Mouse (Mus musculus): Measurements from ENCODE around the gene Mid1. TPM values are rescaled to one million over a fixed set of nuclear protein-coding genes. Genes with fewer than 3 reads are reported as not detected.
A peak's percentile ranks its signal among the peaks of the same experiment; 100 is the strongest.
"Not testable (repeated sequence)": the region's sequence is repeated elsewhere in the genome, so short reads cannot be mapped to it uniquely, and the experiment has no call there.

The Mid1 gene
- polyA plus RNA-seq, 1 experiment, result 8.8 TPM

GRCm38 (mm10) chrX:169984331-169984730, 299.3 kb downstream of the Mid1 start:
- peaks cover 15% of the 10 kb centered on the region; the same call in 1 of the 2 replicates for H3K36me3 ChIP-seq (ENCODE audit: control insufficient read depth, insufficient read depth, low read length)
- not testable (repeated sequence) for H3K4me1 ChIP-seq (ENCODE audit: control insufficient read depth, insufficient read depth, low read length); H3K27me3 ChIP-seq (replicated peaks; ENCODE audit: control insufficient read depth, insufficient read depth, low read length); H3K27ac ChIP-seq (ENCODE audit: insufficient read depth, low read depth, low read length); H3K4me3 ChIP-seq (ENCODE audit: insufficient read depth, low read depth, low read length)
- 86% methylated on average over 7 of the region's 7 CpGs for WGBS
- peak; percentile 24 for DNase-seq

- H3K4me3 ChIP-seq (ENCODE audit: insufficient read depth, low read depth, low read length); H3K4me1 ChIP-seq (ENCODE audit: control insufficient read depth, insufficient read depth, low read length); H3K27ac ChIP-seq (ENCODE audit: insufficient read depth, low read depth, low read length); H3K27me3 ChIP-seq (replicated peaks; ENCODE audit: control insufficient read depth, insufficient read depth, low read length): not testable (repeated sequence)
- whole genome bisulfite sequencing, result 91% methylated on average over 21 of the region's 21 CpGs
- DNase-seq, result peak; percentile 28
- H3K36me3 ChIP-seq (ENCODE audit: control insufficient read depth, insufficient read depth, low read length), result peaks cover 15% of the 10 kb centered on the region; the same call in 1 of the 2 replicates
Measured at GRCm38 (mm10) chrX:169984853-169985252, 299.9 kb downstream of the Mid1 start.

GRCm38 (mm10) chrX:169985796-169986195, 300.8 kb downstream of the Mid1 start:
- H3K27ac ChIP-seq (ENCODE audit: insufficient read depth, low read depth, low read length); H3K4me3 ChIP-seq (ENCODE audit: insufficient read depth, low read depth, low read length); H3K27me3 ChIP-seq (replicated peaks; ENCODE audit: control insufficient read depth, insufficient read depth, low read length); H3K4me1 ChIP-seq (ENCODE audit: control insufficient read depth, insufficient read depth, low read length): not testable (repeated sequence)
- peak; percentile 49 for DNase-seq
- WGBS, result 86% methylated on average over 18 of the region's 18 CpGs
- peaks cover 16% of the 10 kb centered on the region; the same call in 1 of the 2 replicates for H3K36me3 ChIP-seq (ENCODE audit: control insufficient read depth, insufficient read depth, low read length)

DNA sequence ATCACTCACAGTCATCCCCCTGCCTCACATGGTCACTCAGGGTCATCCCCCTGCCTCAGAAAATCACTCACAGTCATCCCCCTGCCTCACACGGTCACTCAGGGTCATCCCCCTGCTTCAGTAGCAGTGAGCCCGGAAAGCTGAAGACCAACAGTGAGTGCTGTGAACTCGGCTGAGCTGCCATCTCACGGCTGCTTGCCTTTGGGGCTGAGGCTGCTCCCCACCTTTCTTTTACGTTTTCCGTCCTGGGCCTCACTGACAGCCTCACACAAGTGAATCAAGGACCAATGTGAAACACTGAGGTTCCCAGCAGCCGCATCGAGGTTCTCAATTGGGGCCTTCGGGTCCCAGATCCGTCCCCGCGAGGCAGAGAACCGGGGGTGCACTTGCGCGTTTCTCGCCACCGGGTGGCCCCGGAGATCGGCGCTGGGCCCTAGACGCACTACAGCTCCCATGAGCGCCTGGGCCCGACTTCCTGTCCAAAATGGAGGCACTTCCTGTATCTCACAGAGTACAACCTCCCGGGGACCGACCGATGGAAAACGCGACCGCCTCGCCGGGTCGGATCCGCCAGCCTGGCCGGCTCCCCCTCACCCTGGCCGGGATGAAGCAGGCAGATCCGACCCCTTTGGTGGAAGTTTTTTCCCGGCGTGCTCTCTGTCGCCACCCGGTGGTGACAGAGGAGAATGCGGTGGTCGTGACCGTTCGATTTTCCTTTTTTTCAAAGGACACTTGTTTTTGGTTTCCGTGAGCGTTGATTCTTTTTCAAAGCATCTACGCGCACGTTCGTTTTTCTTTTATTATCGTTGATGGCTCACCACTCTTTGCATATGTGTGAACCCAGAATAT, 301.7 kb downstream of the Mid1 start:
- H3K4me1 ChIP-seq (ENCODE audit: control insufficient read depth, insufficient read depth, low read length); H3K27me3 ChIP-seq (replicated peaks; ENCODE audit: control insufficient read depth, insufficient read depth, low read length): not testable (repeated sequence)
- peak overlapping the region; percentile 8; the same call in 1 of the 2 replicates for H3K27ac ChIP-seq (ENCODE audit: insufficient read depth, low read depth, low read length)
- H3K36me3 ChIP-seq (ENCODE audit: control insufficient read depth, insufficient read depth, low read length), result peaks cover 16% of the 10 kb centered on the region; the same call in 1 of the 2 replicates
- whole genome bisulfite sequencing, result 75% methylated on average over 51 of the region's 51 CpGs
- peak; percentile 88 for DNase-seq
- H3K4me3 ChIP-seq (ENCODE audit: insufficient read depth, low read depth, low read length), result peak overlapping the region; percentile 33; the same call in 1 of the 2 replicates

GRCm38 (mm10) chrX:169987368-169987837, 302.4 kb downstream of the Mid1 start:
- 90% methylated on average over 28 of the region's 28 CpGs for WGBS
- not testable (repeated sequence) for H3K4me1 ChIP-seq (ENCODE audit: control insufficient read depth, insufficient read depth, low read length); H3K27ac ChIP-seq (ENCODE audit: insufficient read depth, low read depth, low read length); H3K27me3 ChIP-seq (replicated peaks; ENCODE audit: control insufficient read depth, insufficient read depth, low read length); H3K4me3 ChIP-seq (ENCODE audit: insufficient read depth, low read depth, low read length)
- peaks cover 16% of the 10 kb centered on the region; the same call in 1 of the 2 replicates for H3K36me3 ChIP-seq (ENCODE audit: control insufficient read depth, insufficient read depth, low read length)
- peak; percentile 57 for DNase-seq

- H3K27ac ChIP-seq (ENCODE audit: insufficient read depth, low read depth, low read length); H3K4me3 ChIP-seq (ENCODE audit: insufficient read depth, low read depth, low read length); H3K27me3 ChIP-seq (replicated peaks; ENCODE audit: control insufficient read depth, insufficient read depth, low read length); H3K4me1 ChIP-seq (ENCODE audit: control insufficient read depth, insufficient read depth, low read length): not testable (repeated sequence)
- peak; percentile 42 for DNase-seq
- WGBS, result 94% methylated on average over 56 of the region's 56 CpGs
- peaks cover 16% of the 10 kb centered on the region; the same call in 1 of the 2 replicates for H3K36me3 ChIP-seq (ENCODE audit: control insufficient read depth, insufficient read depth, low read length)
Measured at GRCm38 (mm10) chrX:169988571-169989218, 303.7 kb downstream of the Mid1 start.

GRCm38 (mm10) chrX:169989219-169989595, 304.2 kb downstream of the Mid1 start:
- peaks cover 16% of the 10 kb centered on the region; the same call in 1 of the 2 replicates for H3K36me3 ChIP-seq (ENCODE audit: control insufficient read depth, insufficient read depth, low read length)
- H3K27me3 ChIP-seq (replicated peaks; ENCODE audit: control insufficient read depth, insufficient read depth, low read length); H3K27ac ChIP-seq (ENCODE audit: insufficient read depth, low read depth, low read length); H3K4me1 ChIP-seq (ENCODE audit: control insufficient read depth, insufficient read depth, low read length); DNase-seq; H3K4me3 ChIP-seq (ENCODE audit: insufficient read depth, low read depth, low read length): not testable (repeated sequence)
- WGBS, result 87% methylated on average over 8 of the region's 8 CpGs

GRCm38 (mm10) chrX:169989691-169990631, 305.0 kb downstream of the Mid1 start:
- peaks cover 11% of the 10 kb centered on the region; the same call in 1 of the 2 replicates for H3K36me3 ChIP-seq (ENCODE audit: control insufficient read depth, insufficient read depth, low read length)
- not testable (repeated sequence) for H3K4me3 ChIP-seq (ENCODE audit: insufficient read depth, low read depth, low read length); H3K4me1 ChIP-seq (ENCODE audit: control insufficient read depth, insufficient read depth, low read length); H3K27ac ChIP-seq (ENCODE audit: insufficient read depth, low read depth, low read length); H3K27me3 ChIP-seq (replicated peaks; ENCODE audit: control insufficient read depth, insufficient read depth, low read length)
- peak; percentile 83 for DNase-seq
- 87% methylated on average over 56 of the region's 56 CpGs for WGBS

GRCm38 (mm10) chrX:169991128-169991873, 306.3 kb downstream of the Mid1 start:
- 15% methylated on average over 12 of the region's 28 CpGs for WGBS
- not testable (repeated sequence) for H3K36me3 ChIP-seq (ENCODE audit: control insufficient read depth, insufficient read depth, low read length); H3K27ac ChIP-seq (ENCODE audit: insufficient read depth, low read depth, low read length); H3K4me3 ChIP-seq (ENCODE audit: insufficient read depth, low read depth, low read length); H3K4me1 ChIP-seq (ENCODE audit: control insufficient read depth, insufficient read depth, low read length); H3K27me3 ChIP-seq (replicated peaks; ENCODE audit: control insufficient read depth, insufficient read depth, low read length)
- DNase-seq, result peak; percentile 99

All from kidney, adult 2 months (tissue).